Mouse (Mus musculus) adipocyte (in vitro differentiated cells): ENCODE data around the gene Fam181a.

Experiments
- DNase-seq: peaks from one replicate; pipeline ENCODE4 v3.0.0-alpha.2; 2016; ENCODE audit warnings: low spot score

The Fam181a gene

GRCm38 (mm10) chr12:103356415-103356748 lies 45.6 kb downstream of the Fam181a start:
- DNase-seq = no peak

GRCm38 (mm10) chr12:103358216-103358615 lies 47.4 kb downstream of the Fam181a start:
- DNase-seq = no peak

GRCm38 (mm10) chr12:103358951-103359801 lies 48.4 kb downstream of the Fam181a start:
- no peak for DNase-seq

- no peak for DNase-seq
These were observed 50.0 kb downstream of the Fam181a start for GRCm38 (mm10) chr12:103360812-103361211.

GRCm38 (mm10) chr12:103361539-103362307 lies 50.9 kb downstream of the Fam181a start:
- peak; percentile 4 for DNase-seq

- no peak for DNase-seq
These were observed 51.6 kb downstream of the Fam181a start for GRCm38 (mm10) chr12:103362336-103362735.
